Mouse (Mus musculus) T-helper 17 cell (primary cell): ENCODE data around the gene Oosp1.

Source experiments
- in situ Hi-C, 2 experiments: fragments of 300-600 bp; cut with MboI, MseI; formaldehyde crosslinking; loops; 1 replicate in 1 of 2; 2 replicates in 1 of 2; pipeline ENCODE4 v1.15.1; 2025; ENCODE audit warnings: high pct_unique_total_duplicates in 2 of 2

Oosp1 gene

DNA sequence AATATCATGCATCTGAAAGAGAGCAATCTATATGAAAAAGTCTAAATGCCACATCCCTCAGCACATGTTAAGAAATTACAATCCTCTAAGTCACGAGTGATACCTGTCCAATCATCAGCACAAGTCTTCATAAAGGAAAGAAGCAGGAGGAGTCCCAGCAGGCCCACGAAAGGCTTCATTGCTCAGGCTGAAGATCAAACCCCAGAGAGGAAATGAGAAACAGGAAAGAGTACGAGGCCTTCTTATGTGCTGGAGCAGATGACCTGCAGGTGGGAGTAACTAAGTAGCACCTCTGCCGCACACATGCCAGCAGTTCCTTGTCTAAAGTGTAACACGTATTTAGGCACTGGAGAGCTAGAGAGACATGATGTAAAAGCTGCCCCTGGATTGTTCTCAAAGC is at the start of gene Oosp1:
TSS of gene Oosp1 (minus strand) at position 312 of the 400 bp plus-strand sequence.
- in situ Hi-C loops: no loop called here

- in situ Hi-C loops: no loop called here
Measured at GRCm38 (mm10) chr19:11736455-11736854, 45.5 kb upstream of the Oosp1 start.

GRCm38 (mm10) chr19:11730278-11730677 is 39.3 kb upstream of the Oosp1 start:
- in situ Hi-C loops: no loop called here

DNA sequence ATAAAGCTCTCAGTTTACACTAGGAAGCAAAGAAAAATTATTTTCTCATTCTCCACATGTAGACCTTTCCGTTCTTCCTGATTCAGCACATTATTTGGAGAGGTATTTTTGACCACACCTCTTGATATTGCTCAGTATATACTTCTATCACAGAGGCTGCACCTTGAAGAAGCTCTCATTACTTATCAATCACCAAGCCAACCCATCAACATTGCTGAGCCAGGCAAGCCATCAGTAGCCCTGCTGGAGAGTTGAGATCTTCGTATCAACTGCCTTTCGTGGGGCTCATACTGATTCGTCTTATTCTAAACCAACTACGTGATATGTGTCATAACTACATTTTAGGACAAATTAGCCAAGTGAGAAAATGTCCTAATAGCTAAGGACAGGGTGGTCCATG is 36.4 kb upstream of the Oosp1 start:
- in situ Hi-C loops: no loop called here

- in situ Hi-C loops: no loop called here
Measured at GRCm38 (mm10) chr19:11725915-11726314, 35.0 kb upstream of the Oosp1 start.

DNA sequence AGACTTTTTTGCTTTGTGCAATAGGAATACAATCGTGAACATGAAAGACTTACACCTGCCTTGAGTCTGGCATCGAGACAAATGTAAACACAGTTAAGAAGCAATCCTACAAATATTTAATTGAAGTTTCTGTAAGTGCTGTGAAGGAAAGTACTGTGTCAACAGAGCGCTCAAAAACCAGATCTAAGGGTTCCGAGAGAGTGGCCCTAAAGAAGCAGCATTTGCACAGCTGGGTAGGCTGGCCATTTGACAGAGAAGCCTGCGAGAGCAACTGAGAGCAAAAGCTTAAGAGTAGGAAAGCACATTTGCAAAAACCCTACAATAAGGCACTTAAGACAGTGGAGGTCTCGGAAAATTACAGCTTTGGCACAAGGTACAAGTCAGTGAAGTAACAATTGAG is 33.3 kb upstream of the Oosp1 start:
- in situ Hi-C loops: no loop called here

GRCm38 (mm10) chr19:11723870-11724269 is 32.9 kb upstream of the Oosp1 start:
- in situ Hi-C loops: no loop called here

DNA sequence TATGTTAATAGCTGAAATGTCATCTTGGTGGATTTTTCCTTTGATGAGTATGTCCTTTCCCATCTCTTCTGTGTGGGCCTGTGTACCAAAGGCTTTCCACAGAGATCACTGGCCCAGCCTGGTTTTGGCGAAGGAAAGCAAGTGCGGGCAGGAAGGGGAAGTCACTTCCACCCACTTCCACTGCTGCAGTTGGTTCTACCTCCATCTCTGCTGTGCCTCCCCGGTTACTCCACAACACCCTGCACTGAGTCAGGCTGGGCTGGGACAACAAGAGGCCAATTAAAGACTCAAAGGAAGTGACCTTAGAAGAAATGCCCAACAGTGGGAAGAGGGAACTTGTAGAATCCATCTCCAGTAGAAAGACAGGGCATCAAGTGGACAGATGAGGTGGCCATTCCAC is 29.1 kb upstream of the Oosp1 start:
- in situ Hi-C loops: no loop called here

- in situ Hi-C loops: no loop called here
Measured at GRCm38 (mm10) chr19:11712451-11712850, 21.5 kb upstream of the Oosp1 start.

GRCm38 (mm10) chr19:11698342-11698741 is 7.4 kb upstream of the Oosp1 start:
- in situ Hi-C loops: no loop called here

- in situ Hi-C loops: no loop called here
Measured at GRCm38 (mm10) chr19:11696755-11697154, 5.8 kb upstream of the Oosp1 start, which contains the start of gene Oosp3. Gene Oosp3 (plus strand): TSS chr19:11697055.

GRCm38 (mm10) chr19:11691454-11691853 is 504 bp upstream of the Oosp1 start:
- in situ Hi-C loops: no loop called here

DNA sequence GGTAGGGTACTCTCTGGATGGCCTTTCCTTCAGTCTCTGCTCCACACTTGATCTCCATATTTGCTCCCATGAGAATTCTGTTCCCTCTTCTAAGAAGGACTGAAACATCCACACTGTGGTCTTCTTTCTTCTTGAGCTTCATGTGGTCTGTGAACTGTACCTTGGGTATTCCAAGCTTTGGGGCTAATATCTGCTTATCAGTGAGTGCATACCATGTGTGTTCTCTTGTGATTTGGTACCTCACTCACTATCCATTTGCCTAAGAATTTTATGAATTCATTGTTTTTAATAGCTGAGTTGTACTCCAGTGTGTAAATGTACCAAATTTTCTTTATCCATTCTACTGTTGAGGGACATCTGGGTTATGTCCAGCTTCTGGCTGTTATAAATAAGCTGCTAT is 29.4 kb downstream of the Oosp1 start:
- in situ Hi-C loops: loop anchor here in 1 of 2 experiments (25.0 kb wide), 1 partner anchor 999 kb away; no protein-coding TSS in a partner anchor

GRCm38 (mm10) chr19:11660459-11660858 is 30.5 kb downstream of the Oosp1 start, which contains the start of gene Oosp2:
Gene Oosp2 (minus strand): TSS chr19:11660559.
- in situ Hi-C loops: loop anchor here in 1 of 2 experiments (25.0 kb wide), 1 partner anchor 998 kb away; no protein-coding TSS in a partner anchor

GRCm38 (mm10) chr19:11659142-11659541 is 31.8 kb downstream of the Oosp1 start:
- in situ Hi-C loops: loop anchor here (10.0 to 25.0 kb wide), 2 partner anchors 376 to 997 kb away; no protein-coding TSS in a partner anchor

GRCm38 (mm10) chr19:11649564-11649963 is 41.4 kb downstream of the Oosp1 start:
- in situ Hi-C loops: no loop called here

DNA sequence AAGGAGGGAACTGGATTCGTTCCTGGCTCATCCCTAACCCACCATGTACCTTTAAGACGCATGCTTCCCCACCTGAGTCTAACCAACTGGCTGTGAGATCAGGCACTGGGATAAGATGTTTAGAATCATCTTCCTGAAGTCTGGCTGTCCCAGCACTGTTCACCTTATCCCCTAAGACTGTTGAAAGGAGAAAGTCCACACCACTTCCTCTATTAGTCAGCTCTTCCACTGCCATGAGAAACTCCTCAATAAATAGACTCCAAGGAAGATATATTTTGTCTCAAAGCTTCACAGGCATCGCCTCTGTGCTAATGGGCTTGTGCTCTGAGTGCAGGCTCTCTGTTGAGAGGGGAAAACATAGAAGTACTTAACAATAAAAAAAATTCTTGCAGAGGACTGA is 44.8 kb downstream of the Oosp1 start:
- in situ Hi-C loops: no loop called here

DNA sequence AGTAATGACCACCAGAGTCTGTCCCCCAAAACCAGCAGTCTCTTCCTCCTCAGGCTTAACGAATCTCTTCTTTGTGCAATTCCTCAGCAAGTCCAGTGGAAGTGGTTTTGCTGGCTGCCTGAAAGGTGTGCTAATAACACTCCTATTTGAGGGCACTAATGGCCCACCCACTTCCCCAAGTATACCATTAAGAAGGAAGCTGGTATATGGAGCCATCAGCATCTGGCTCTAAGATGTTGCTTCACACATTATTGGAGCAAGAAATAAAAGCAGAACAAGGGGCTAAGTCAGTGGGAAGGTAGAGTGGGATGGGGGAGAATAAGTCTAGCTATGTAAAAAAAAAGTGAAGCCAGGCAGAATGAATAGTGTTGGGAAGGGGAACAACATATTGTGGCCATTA is 50.2 kb downstream of the Oosp1 start, which contains the start of gene Ms4a3:
TSS of gene Ms4a3 (minus strand) at position 120 of the 400 bp plus-strand sequence.
- in situ Hi-C loops: no loop called here

GRCm38 (mm10) chr19:11639038-11639437 is 51.9 kb downstream of the Oosp1 start:
- in situ Hi-C loops: loop anchor here in 1 of 2 experiments (5.0 kb wide), 1 partner anchor 43 kb away; no protein-coding TSS in a partner anchor

- in situ Hi-C loops: loop anchor here in 1 of 2 experiments (5.0 kb wide), 1 partner anchor 47 kb away; no protein-coding TSS in a partner anchor
Measured at GRCm38 (mm10) chr19:11635572-11635971, 55.4 kb downstream of the Oosp1 start.

DNA sequence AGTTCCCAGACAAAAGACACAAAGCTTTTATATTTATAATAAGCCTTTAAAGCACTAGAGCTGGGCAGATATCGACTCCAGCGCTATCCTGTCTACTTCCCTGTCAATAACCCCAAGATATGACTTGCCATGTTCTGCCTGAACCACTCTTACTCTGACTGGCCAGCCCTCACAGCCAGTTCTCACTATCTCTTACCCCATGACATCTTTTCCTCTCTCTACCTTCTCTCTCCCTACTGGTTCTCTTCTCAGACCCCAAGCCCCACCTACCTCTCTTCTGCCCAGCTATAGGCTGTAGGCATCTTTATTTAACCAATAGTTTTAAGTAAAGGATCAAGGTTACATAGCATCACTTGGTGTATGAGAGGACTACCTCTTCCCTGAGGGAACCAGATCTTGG is 56.6 kb downstream of the Oosp1 start:
- in situ Hi-C loops: no loop called here

GRCm38 (mm10) chr19:11633732-11634131 is 57.2 kb downstream of the Oosp1 start:
- in situ Hi-C loops: no loop called here

DNA sequence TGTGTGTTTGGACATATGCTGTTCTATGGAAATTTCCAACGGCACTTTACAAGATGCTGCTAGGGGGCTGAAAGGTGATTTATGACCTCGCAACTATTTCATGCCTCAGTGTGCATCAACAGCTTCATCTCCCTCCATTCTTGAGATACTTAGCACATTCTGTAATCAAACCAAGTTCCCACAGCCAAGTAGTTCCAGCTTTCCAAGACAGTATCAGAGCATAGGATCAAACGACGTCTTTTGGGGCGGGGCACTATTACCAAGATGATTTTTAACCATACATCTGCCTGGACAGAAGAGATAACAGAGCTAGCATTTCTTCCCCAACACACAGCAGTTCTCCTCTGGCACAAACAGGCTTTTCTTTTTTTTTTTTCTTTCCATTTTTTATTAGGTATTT is 65.7 kb downstream of the Oosp1 start:
- in situ Hi-C loops: no loop called here

DNA sequence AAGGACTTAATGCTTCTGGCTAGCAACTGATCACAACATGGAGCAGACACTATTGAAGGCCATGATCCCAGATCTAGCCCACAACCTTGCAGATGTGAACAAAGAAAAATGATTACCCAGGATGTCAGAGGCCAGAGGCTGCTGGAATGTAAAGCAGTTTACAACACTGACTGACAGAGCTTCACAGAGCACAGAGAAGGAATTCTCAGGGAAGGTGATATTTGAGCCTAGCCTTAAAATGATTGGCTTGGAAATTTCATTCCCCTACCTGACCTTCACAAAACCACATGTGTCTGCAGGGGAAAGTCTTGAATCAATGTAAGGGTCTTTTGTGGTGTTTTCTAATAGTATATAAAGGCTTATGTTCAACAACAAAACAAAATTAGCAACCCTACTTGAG is 66.2 kb downstream of the Oosp1 start:
- in situ Hi-C loops: loop anchor here in 1 of 2 experiments (25.0 kb wide), 1 partner anchor 437 kb away; the partner anchor contains the start of gene Ms4a13
